Comparison of ENCODE assay signal across 25 mouse cellular contexts in genomic region chr3:84925229-84925628, GRCm38 (mm10).
DNase-seq lines count a peak whose midpoint lies in the region; ATAC-seq and TF ChIP-seq lines count a peak whose summit lies in the region.
"Had no signal": no experiment of that assay in that cellular context is flagged by ENCODE, and none has a peak within 500 bp of the region (broad histone marks: within the 10 kb centered on the region; RNA-seq: fewer than 3 reads in every experiment).

No protein-coding gene starts in this region.

- peak overlapping the region; percentile 86 for H3K27ac ChIP-seq in heart, adult 2 months
- H3K27ac ChIP-seq in heart, embryonic 11.5 days (ENCODE audit: low read depth, low read length) = no peak overlapping the region
- peak overlapping the region; percentile 85 for H3K27ac ChIP-seq in heart, postnatal 0 days (ENCODE audit: low read depth)
- H3K27ac ChIP-seq: forebrain, embryonic 12.5 days; intestine, embryonic 15.5 days; layer of hippocampus, adult 2 months; liver, embryonic 12.5 days; midbrain, embryonic 12.5 days; stomach, embryonic 15.5 days had no signal

- no peak for TF ChIP-seq CTCF in heart, adult 2 months (IDR thresholded peaks at IDR 0.05)
- no peak for TF ChIP-seq CTCF in heart, postnatal 0 days (IDR thresholded peaks at IDR 0.05; ENCODE audit: low read depth)

- H3K9me3 ChIP-seq in heart, embryonic 11.5 days (replicated peaks; ENCODE audit: control insufficient read depth, low read length) = no peaks in the 10 kb centered on the region
- no peaks in the 10 kb centered on the region for H3K9me3 ChIP-seq in heart, postnatal 0 days (replicated peaks; ENCODE audit: control insufficient read depth, low read length)
- H3K9me3 ChIP-seq: forebrain, embryonic 12.5 days; intestine, embryonic 15.5 days; liver, embryonic 12.5 days; midbrain, embryonic 12.5 days; stomach, embryonic 15.5 days had no signal

- TF ChIP-seq POLR2A in heart, adult 2 months (IDR thresholded peaks at IDR 0.05; ENCODE audit: insufficient read depth, low read depth, low read length) = peak; percentile 71

- intact Hi-C loops in heart, adult 2 months (cut with DNase I) = loop anchor here (5.0 to 10.0 kb wide), 5 partner anchors 287 to 592 kb away; no protein-coding TSS in a partner anchor

- DNase-seq in heart, adult 18-20 months = peak; percentile 31 to 41
- no peak for DNase-seq in heart, adult 8-10 months (ENCODE audit: low spot score)
- peak in 1 of 2 experiments; percentile 28 for DNase-seq in heart, adult 2 months
- DNase-seq in heart, postnatal 0 days (ENCODE audit: low spot score) = peak; percentile 79
- no peak for DNase-seq in urinary bladder, adult 2 months (ENCODE audit: low spot score)
- DNase-seq: adrenal gland, adult 2 months; cerebellum, adult 11 months; cerebellum, postnatal 14 days; kidney, adult 8-10 months; kidney, postnatal 25 days; lung, adult 2 months; right cerebral cortex, adult 18-20 months; right cerebral cortex, postnatal 4 days; thymus, adult 18-20 months; thymus, postnatal 4 days had no signal

- H3K4me1 ChIP-seq in heart, adult 2 months (ENCODE audit: control insufficient read depth, insufficient read depth, low read length) = peaks cover 1% of the 10 kb centered on the region; the same call in 1 of the 2 replicates
- H3K4me1 ChIP-seq in heart, embryonic 11.5 days (ENCODE audit: control insufficient read depth, insufficient read depth, low read length) = 0 out of 2 replicates have a peak, but pooled peaks cover 3% of the 10 kb centered on the region
- peaks cover 11% of the 10 kb centered on the region; the same call in 1 of the 2 replicates for H3K4me1 ChIP-seq in heart, postnatal 0 days (ENCODE audit: control insufficient read depth, insufficient read depth)
- H3K4me1 ChIP-seq: forebrain, embryonic 12.5 days; midbrain, embryonic 12.5 days; stomach, embryonic 15.5 days had no signal

- H3K4me2 ChIP-seq in heart, embryonic 11.5 days = peak overlapping the region; percentile 33; the same call in 1 of the 2 replicates
- H3K4me2 ChIP-seq in heart, postnatal 0 days (ENCODE audit: low read depth, low read length) = peak overlapping the region; percentile 57
- H3K4me2 ChIP-seq: forebrain, embryonic 12.5 days; intestine, embryonic 15.5 days; liver, embryonic 12.5 days; midbrain, embryonic 12.5 days; stomach, embryonic 15.5 days had no signal

- H3K27me3 ChIP-seq in heart, adult 2 months (ENCODE audit: control insufficient read depth, insufficient read depth, low read length) = no peaks in the 10 kb centered on the region
- no peaks in the 10 kb centered on the region for H3K27me3 ChIP-seq in heart, embryonic 11.5 days (ENCODE audit: control insufficient read depth, insufficient read depth, low read length)
- H3K27me3 ChIP-seq in heart, postnatal 0 days (ENCODE audit: control insufficient read depth, insufficient read depth, low read length) = no peaks in the 10 kb centered on the region
- H3K27me3 ChIP-seq: forebrain, embryonic 12.5 days; intestine, embryonic 15.5 days; liver, embryonic 12.5 days; midbrain, embryonic 12.5 days; stomach, embryonic 15.5 days had no signal

- H3K36me3 ChIP-seq in heart, adult 2 months (ENCODE audit: control insufficient read depth, insufficient read depth, low read length) = no peaks in the 10 kb centered on the region; the same call in 1 of the 2 replicates
- H3K36me3 ChIP-seq in heart, embryonic 11.5 days (ENCODE audit: control insufficient read depth, insufficient read depth, low read length) = no peaks in the 10 kb centered on the region
- no peaks in the 10 kb centered on the region for H3K36me3 ChIP-seq in heart, postnatal 0 days (replicated peaks; ENCODE audit: control insufficient read depth, insufficient read depth, low read length)
- H3K36me3 ChIP-seq: forebrain, embryonic 12.5 days; intestine, embryonic 15.5 days; liver, embryonic 12.5 days; midbrain, embryonic 12.5 days; stomach, embryonic 15.5 days had no signal

- ATAC-seq in heart, embryonic 11.5 days (replicated peaks; ENCODE audit: insufficient number of reproducible peaks, low FRiP score, low TSS enrichment) = no peak
- ATAC-seq in heart, postnatal 0 days (ENCODE audit: insufficient read depth, low read depth) = peak; percentile 86
- no peak for ATAC-seq in monocyte, adult 5-6 weeks (replicated peaks; ENCODE audit: insufficient number of reproducible peaks, low FRiP score, low TSS enrichment, poor library complexity, severe bottlenecking)
- no peak for ATAC-seq in erythroid progenitor cell, adult 5-6 weeks (replicated peaks; ENCODE audit: low FRiP score, poor library complexity, severe bottlenecking)
- ATAC-seq: hindbrain, embryonic 16.5 days; intestine, embryonic 15.5 days; liver, embryonic 12.5 days had no signal

- peak overlapping the region; percentile 29; the same call in 1 of the 2 replicates for H3K9ac ChIP-seq in heart, adult 2 months (ENCODE audit: low read depth, low read length)
- H3K9ac ChIP-seq in heart, embryonic 11.5 days (ENCODE audit: low read depth, low read length) = no peak overlapping the region; the same call in 1 of the 2 replicates
- peak overlapping the region; percentile 54 for H3K9ac ChIP-seq in heart, postnatal 0 days (replicated peaks; ENCODE audit: low read depth, low read length)
- H3K9ac ChIP-seq: forebrain, embryonic 12.5 days; intestine, embryonic 15.5 days; liver, embryonic 12.5 days; midbrain, embryonic 12.5 days; stomach, embryonic 15.5 days had no signal

- no peak for TF ChIP-seq EP300 in heart, adult 2 months (IDR thresholded peaks at IDR 0.05; ENCODE audit: insufficient read depth, low read depth, low read length)
- no peak for TF ChIP-seq EP300 in heart, postnatal 0 days (IDR thresholded peaks at IDR 0.05; ENCODE audit: low read depth)

- no peaks in the 10 kb centered on the region; the same call in 1 of the 2 replicates for H3K79me2 ChIP-seq in heart, adult 2 months (replicated peaks; ENCODE audit: control insufficient read depth, insufficient read depth, low read length)

- H3K4me3 ChIP-seq in heart, adult 2 months = peak overlapping the region; percentile 47
- H3K4me3 ChIP-seq in heart, embryonic 11.5 days (ENCODE audit: low read depth, low read length) = 0 out of 2 replicates have a peak overlapping the region, but pooled peaks have one; percentile 0
- H3K4me3 ChIP-seq in heart, postnatal 0 days (ENCODE audit: low read depth, low read length) = peak overlapping the region; percentile 42
- H3K4me3 ChIP-seq: forebrain, embryonic 12.5 days; intestine, embryonic 15.5 days; layer of hippocampus, adult 2 months; liver, embryonic 12.5 days; midbrain, embryonic 12.5 days; stomach, embryonic 15.5 days had no signal

- WGBS in heart, adult 2 months = 60% methylated on average over 4 of the region's 4 CpGs
- 59% methylated on average over 4 of the region's 4 CpGs for WGBS in heart, embryonic 11.5 days (ENCODE audit: insufficient replicate concordance)
- 41% methylated on average over 4 of the region's 4 CpGs for WGBS in heart, postnatal 0 days

Comparison
In these comparisons a context has a peak if more than half of its experiments do, and no peak if none do; other contexts are left out.
1. DNase-seq: peak in heart, adult 18-20 months (2 of 2) and heart, postnatal 0 days (single experiment); none in heart, adult 8-10 months (single experiment) and urinary bladder, adult 2 months (single experiment).
2. Peak in every context shown above with its lines, with median percentiles within 50 percentile points of each other: H3K4me3 ChIP-seq.